Mouse (Mus musculus) E14TG2a.4 (cell line): ENCODE results near the gene Hoxa7.

Experiments used
- CTCF ChIP-seq: conservative IDR thresholded peaks from 2 replicates; pipeline ENCODE4 v1.5.1; 2014; ENCODE audit warnings: low read length
- POU5F1 ChIP-seq: IDR thresholded peaks from 2 replicates; pipeline ENCODE4 v1.6.1; 2014; ENCODE audit warnings: low read length, borderline replicate concordance

- TF ChIP-seq CTCF = no peak
- TF ChIP-seq POU5F1 = no peak
Measured at GRCm38 (mm10) chr6:52219234-52219942, 2.3 kb downstream of the Hoxa7 start.
